Mouse (Mus musculus): ENCODE measurements around the gene Scgb1a1.
"Not testable (repeated sequence)": the region's sequence is repeated elsewhere in the genome, so short reads cannot be mapped to it uniquely, and the experiment has no call there.

The Scgb1a1 gene

DNA sequence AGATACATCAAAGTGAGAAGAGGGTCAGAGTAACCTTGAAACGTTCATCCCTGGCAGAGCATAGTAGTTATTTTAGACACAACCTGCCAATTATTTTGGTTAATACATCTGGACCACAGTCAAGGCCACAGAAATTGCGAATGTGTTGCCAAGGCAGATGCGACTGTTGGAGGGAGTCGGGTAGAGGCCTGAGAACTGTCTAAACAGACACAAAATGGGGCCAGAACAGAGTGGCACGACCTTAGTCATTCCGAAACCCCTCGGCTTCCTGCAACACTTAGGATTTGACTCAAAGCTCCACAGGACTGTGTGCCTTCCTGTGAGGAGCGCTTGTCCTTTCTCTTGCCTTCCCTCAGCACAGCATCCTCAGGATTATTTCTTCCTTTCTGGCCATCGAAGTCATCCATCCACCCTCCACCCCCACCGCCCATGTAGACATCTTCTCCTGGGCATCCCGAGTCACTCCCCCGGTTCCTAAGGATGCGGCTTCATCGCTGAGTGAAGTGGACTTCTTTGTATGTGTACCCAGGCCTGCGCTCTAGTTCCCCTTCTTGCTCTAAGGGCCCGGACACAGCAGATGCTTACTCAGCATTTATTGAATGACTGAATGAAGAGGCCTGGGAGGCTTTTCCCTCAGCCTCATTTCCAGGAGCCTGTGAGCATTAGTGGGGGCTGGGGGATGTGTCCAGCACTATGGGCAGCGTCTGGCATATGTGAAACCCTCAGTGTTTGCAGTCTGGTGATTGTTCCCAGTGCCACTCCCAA, 12.7 kb upstream of the Scgb1a1 start:
- no peak for DNase-seq (ENCODE audit: low spot score in 2 of 2)

DNA sequence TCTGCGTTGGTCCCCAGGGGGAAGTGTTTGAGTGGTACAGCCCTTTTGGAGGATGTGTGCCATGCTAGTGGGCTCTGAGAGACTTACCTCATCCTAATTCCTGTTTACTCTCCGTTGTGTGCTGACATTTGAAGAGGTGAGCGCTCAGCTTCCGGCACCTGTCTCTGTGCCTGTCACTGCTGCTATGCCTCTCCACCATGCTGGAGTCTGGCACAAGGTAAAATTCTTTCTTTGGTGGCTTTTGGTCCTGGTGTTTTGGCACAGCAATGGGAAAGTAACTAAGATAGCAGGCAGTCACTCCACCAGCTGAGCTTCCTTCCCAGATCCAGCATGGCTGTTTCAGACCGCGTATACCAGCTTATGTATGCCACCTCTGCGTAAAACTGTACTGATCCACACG, 12.0 kb upstream of the Scgb1a1 start:
- no peak for DNase-seq (ENCODE audit: low spot score in 2 of 2)

DNA sequence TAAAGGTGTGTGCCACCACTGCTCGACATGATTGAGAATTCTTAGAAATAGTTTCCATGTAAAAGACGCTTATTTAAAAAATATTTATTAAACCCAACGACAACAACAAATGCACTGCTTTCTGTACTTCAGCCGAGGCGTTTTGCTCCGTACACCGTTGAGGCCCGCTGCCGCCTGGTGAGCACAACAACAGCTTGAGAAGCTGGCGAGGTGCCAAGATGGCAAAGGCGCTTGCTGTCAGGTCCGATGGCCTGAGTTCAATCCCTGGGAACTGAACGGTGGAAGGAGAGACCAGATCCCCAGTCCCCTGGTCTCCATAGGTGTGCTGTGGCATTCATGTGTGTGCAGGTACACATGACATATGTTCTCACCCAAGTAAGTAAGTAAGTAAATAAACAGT, 9.7 kb upstream of the Scgb1a1 start:
- no peak for DNase-seq (ENCODE audit: low spot score in 2 of 2)

DNA sequence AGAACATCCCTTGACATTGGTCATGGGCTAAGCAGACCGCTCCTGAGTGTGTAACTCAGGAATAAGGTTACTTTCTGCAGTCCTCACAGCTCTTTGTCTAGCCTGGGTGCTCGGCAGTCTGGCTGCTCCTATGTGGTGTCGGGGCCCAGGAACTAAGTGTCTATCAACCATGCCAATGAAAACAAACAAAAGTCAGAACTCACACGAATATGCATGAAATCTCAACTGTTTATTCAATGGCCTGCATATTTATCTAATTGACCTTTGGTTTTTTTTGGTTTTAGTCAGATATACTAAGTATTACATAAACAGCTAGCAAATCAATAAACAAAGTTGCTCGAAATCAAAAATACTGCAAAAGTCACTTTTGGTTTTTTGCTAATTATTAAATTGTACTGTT, 7.4 kb upstream of the Scgb1a1 start:
- no peak for DNase-seq (ENCODE audit: low spot score in 2 of 2)

DNA sequence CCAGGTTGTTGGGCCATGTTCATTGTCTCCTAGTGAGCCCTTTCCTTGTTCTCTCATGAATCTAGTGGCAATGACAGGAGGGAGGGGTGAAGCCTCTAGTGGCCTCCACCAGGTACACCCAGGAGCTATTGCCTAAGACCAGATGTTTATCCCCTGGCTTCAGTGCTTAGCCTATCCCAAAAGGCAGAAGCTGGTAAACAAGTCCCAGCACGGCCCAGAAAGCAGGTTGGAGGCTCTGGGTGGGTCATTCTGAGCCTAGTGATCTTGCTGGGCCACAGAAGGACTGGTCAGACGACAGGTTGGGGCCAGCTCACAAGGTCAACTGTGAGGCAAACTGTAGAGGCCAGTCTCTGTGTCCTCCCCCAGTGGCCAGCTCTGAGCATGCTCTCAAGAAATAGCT, 3.0 kb upstream of the Scgb1a1 start:
- DNase-seq (ENCODE audit: low spot score in 2 of 2) = peak in 1 of 2 experiments; percentile 74

DNA sequence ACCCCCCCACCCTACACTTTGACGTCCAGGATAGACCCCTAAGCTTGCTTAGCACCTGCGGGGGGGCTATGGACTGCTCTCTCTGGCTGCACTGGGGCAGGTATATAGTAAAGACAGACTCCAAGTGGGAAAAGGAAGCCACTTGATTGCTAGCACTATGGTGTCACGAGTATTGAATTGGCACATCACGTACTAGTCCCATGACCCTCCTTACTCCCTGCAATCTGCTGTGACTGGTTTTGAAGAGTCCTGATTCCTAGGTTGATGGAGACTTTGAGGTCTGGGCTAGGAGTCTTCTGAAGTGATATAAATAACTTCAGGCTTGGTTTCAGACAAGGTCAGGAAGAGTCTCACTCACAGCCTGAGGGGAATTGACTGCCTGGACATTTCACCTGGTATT, 2.4 kb upstream of the Scgb1a1 start:
- no peak for DNase-seq (ENCODE audit: low spot score in 2 of 2)

DNA sequence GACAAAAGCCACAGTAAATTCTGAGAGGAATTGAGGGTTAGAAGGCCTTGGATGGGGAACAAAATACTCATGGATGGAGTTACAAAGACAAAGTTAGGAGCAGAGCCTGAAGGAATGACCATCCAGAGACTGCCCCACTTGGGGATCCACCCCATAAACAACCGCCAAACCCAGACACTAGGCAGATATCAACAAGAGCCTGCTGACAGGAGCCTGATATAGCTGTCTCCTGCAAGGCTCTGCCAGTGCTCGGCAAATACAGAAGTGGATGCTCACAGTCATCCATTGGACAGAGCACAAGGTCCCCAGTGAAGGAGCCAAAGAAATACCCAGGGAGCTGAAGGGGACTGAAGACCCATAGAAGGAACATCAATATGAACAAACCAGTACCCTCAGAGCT, 3.9 kb downstream of the Scgb1a1 start:
- not testable (repeated sequence) for DNase-seq (ENCODE audit: low spot score in 2 of 2)

DNA sequence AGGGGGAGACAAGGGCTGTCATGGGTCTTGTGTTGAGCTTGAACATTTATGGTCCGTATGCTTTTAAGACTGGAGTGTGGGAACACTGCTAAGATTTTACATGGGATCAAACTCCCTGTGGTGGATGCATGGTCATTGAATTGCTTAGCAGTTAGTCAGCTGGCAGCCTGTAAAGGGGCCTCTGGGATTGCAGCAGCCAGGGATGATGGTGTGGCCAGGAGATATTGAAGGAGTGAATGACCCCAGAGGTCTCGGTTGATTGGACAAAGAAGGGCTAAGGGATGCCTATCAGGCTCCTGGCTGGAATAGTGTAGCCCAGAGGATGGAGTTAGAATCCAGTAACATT, 4.8 kb downstream of the Scgb1a1 start:
- no peak for DNase-seq (ENCODE audit: low spot score in 2 of 2)

DNA sequence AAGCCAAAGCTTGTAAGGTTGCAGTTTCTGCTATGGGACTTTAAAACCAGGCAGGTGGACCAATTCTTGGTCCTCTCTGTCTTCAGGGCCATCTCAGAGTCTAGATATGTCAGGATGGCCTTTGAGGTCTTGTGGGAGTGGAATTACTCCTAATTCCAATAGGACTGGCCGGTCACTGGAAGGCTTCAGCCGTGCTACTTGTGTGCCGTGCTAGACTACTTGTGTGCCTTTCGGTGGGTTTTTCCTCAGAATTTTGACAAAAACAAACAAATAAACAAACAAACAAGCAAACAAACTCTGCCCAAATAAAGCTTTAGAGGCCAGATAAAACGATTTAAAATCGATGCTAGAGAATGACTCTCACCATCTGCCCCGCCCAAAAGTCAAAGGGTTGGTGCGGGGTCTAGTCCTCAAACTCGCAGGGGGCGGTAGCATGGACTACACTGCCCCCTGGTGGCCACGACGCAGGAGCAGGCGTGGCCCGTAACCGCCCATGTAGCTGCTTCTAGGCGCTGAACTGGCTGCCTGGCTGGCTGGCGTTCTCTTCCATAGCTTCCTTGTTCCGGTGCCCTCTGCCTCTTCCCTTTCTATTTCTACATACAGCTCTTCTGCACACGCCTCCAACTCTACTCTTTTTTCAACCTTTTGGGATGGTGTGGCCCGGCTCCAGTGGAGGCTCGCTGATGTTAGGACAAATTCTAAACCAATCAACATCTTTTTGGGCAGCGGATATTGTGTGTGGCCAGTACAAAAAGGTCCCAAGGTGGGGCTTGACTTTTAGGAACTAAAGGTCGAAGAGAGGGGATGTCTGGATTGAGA, 5.4 kb downstream of the Scgb1a1 start:
- DNase-seq (ENCODE audit: low spot score in 2 of 2) = peak; percentile 81 to 89

DNA sequence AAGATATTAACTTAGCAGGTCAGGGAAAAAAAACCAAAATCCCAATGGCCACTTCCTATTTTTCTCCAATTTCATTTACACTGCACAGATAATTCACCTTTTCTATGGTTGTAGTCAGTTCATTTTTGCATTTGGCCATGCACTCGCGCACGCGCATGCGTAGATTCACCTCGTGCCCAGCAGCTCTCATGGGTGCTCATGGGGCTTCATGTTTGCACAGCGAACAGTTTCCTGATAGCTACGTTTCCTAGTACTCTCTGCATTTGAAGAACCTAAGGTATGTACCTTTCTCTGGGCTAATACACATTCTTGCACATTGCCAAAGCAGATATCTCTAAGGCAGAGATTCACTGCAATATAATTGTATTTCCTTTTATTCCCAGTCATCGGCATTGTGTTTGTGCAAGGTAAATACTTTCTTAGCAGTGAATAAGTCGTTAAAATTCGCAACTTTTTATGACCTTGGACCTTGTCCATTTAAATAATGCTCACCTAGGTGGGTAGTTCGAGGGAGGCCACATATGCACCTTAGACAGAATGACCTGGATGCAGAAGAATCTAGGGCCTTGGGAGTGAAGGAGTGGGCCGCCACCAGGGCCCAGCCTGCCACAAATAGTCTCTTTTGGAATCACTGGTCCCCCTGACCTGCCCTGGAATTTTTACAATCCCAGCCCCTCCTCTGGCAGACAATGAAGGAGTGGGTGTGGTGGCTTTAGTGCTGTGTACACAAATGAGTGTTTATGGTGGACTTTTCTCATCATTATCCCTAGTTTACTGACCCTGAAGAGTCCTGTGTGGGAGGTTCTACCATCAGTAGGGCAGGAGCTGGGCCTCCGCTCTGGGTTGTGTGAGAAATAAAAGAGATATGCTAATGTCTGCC, 6.2 kb downstream of the Scgb1a1 start:
- DNase-seq (ENCODE audit: low spot score in 2 of 2) = no peak

DNA sequence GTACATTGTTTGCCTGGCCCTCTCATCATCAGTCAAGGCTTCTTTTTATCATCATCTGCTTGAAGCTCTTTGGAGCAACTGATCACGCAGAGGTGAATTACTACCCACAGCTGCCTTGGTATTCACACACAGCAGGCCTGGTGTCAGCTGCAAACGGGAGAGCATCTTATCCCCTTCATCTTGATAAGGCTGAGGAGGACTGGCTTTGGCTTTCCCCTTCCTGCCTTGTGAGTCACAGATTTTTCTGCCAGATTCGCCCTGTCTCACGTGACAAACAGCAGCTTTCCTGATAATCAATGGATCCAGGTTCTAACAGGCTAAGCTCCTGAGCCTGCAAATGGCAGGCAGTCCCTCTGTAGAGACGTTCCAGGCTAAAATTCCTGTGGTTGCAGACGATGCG, 7.8 kb downstream of the Scgb1a1 start:
- DNase-seq (ENCODE audit: low spot score in 2 of 2) = peak in 1 of 2 experiments; percentile 55

DNA sequence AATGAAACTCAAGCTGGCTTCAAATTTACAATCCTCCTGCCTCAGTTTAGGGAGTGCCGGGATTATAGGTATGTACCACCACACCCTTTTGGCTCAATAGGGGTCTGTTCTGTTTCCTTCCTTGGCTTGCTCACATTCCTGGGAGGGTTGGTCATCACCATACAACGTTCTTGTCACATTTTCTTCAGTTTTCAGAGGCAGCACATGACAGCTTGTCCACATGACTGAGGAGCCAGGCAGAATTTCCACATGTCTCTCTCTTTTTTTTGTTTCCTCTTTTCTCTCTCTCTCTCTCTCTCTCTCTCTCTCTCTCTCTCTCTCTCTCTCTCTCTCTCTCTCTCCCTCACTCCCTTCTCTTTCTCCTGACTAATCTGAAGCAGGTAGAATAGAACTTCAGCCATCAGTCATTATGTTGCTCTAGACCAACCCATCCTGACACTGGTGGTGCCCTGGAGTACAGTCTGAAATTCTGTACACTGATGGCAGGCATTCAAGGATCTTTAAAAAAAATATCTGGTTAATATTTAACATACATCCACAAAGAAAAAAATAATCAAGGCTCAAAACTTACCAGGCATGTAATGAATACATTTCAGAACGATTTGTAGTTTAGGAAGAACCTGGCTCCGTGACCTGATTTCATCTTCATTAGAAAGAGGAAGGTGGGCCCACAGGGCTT, 10.6 kb downstream of the Scgb1a1 start:
- no peak for DNase-seq (ENCODE audit: low spot score in 2 of 2)

DNA sequence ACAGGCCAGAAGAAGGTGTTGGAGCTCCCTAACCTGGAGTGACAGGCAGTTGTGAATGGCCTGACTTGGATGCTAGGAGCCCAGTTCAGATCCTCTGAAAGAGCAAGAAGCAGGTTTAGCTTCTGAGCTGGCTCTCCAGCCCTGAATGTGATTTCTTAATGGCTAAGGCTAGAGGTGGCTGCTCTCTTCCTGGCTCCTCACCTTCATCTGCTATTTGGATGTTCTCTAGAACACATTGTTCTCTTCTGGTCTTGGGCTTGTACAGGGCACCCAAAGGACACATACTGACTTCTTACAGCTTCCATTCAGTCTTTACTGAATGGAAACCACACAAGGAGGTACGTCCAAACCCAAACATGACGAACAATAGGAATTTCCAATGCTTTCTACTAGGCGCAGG, 11.7 kb downstream of the Scgb1a1 start:
- DNase-seq (ENCODE audit: low spot score in 2 of 2) = no peak

DNA sequence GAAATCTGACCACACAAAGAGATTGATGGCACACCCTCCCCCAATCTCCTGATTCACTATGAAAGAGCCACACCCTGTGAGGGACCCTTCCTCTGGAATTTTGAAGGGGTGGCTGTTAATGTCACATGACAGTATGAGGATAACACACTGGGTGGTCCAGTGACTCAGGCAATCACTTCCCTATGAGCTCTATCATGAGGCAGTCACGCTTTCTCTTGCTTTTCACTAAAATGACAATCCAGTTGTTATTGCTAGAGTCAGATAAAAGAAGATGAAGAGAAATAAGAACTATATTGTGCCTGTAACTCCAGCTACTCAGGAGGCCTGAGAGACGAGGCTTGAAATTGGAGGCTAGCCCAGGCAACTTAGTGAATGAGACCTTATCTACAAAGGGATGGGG, 12.2 kb downstream of the Scgb1a1 start:
- DNase-seq (ENCODE audit: low spot score in 2 of 2) = no peak

DNA sequence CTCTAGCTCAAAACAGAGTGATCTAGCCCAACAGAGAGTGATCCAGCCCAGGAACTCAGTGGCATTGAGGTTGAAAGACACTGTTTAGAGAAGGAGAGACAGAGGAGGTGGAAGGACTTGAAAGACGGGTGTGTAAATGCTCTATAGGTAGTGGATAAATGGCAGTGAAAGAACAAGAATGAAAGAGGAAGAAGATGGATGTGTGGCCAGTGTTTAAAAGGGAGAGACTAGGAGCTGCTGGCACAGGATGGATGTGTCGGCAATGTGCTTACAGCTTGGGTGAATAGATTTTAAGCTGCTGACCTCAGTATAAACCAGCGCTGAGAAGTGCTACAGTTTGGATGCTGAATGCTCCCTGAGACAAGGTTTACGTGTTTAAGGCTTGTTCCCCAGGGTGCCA, 13.3 kb downstream of the Scgb1a1 start:
- no peak for DNase-seq (ENCODE audit: low spot score in 2 of 2)

DNA sequence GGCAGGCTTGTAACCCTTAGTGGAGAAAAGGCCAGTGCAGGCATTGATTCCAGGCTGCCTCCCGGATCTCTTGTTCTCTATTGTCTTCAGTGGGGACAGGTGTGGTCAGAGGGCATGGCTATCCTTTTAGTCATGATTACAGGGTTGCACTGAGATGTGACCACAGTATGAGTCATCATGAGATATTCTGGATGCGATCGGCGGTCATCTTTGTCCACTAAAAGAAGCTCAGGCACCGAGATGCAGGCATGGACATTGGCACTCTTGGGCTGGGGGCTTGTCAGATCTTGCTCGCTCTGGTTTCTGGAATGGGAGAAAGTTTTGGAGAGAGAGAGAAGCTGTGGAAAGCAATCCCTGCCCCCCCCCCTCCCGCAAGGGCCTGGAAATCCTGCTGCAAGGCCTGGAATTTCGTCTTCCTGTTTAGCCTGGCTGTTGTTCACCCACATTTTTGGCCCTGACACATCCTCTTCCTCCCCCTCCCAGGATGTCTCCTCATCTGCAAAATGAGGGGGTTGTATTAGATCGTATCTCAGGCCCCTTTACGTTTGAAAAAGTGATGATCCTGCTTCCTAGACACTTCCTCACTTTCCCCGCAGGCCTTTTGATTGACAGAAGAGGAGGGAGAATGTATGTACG, 13.9 kb downstream of the Scgb1a1 start:
- no peak for DNase-seq (ENCODE audit: low spot score in 2 of 2)

DNA sequence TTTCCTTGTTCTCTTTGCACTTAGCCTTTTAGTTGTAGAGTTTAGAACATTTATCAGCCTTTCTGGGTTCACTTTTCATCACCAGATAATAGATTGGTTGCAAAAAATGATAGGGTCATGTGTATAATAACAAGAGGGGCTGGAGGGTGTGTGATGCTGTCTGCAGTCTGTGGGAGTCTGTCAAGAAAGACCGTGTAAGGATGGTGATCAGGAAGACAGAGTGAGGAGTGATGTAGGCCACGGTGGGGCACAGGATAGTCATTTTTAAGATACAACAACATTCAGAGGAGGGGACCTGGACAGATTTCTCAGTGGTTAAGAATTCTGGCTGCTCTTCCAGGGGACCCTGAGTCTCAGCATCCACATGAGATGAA, 15.6 kb downstream of the Scgb1a1 start:
- no peak for DNase-seq (ENCODE audit: low spot score in 2 of 2)

DNA sequence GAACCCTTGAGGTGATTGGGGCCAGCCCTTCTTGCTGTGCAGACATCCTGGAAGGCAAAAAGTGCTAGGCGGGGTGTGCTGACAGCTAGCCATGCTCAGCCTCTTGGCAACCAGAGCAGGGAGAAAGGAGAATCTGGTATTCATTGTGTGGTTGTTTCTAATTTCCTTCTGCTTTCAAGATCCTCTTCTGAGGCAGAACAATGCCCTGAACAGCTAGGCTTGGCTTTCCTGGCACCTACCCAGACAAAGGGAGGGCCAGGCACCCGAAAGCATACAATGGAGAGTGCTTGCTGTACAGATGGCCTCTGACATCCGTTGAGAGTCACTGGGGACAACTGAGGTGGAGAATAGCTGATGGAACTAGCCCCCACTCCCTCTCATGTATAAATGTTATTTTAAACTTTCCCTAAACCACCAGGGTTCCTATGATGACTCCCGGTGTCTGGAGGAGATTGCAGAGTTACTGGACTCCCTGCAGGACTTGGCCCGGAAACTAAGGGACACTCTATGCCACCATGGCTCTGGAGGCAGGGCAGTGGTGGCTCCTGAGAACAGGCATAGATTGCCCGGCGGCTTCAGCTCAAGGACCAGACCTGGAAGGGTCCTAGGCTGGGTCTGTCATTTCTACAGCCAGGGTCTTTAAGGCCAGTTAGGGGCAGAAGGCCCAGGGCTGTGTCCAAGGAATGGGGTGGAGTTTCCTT, 16.2 kb downstream of the Scgb1a1 start:
- peak in 1 of 2 experiments; percentile 64 for DNase-seq (ENCODE audit: low spot score in 2 of 2)

DNA sequence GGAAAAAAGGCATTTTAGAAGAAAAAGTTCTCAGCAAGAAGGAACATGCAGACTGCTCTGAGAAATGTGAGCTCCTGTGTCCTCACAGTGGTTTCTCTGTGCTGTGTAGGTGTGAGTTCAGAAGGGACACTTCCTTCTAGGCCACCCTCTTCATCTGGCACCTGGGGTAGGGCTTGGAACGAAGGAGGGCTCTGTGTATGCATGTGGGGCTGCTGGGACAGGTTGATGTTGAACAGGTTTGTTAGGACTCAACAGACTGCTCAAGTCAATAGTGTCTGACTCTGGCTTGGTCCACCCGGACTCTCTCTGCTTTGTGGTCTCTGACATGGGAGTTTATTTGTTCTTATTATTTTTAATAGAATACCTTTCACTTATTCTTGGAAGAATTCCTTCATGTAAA, 17.4 kb downstream of the Scgb1a1 start:
- no peak for DNase-seq (ENCODE audit: low spot score in 2 of 2)

DNA sequence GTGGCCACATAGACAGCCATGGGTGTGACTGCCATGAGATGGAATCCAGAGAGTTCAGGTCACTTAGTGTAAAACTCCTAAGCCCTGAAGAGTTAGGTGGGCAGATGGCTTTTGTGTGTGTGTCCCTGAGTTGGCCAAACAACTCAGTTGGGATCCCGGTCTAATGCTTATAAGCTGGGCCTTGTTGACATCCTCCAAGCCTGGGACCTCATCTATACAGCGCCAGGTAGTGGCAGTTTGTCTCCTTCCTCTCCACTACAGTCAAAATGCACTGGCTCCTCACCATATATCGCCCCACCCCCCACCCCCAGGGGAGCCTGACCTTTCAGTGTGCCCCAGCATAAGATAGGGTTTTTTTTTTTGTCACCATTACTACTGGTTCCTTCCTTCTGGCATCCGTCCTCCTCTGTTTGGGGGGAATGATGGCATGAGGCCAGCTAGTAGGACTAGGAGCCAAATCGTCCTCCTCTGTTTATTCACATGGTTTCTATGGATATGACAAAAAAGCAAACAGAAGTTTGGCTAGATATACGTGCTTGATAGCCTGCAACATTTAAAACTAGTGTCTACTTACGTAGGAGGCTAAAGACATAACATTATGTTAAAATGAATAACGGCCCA, 18.0 kb downstream of the Scgb1a1 start:
- DNase-seq (ENCODE audit: low spot score in 2 of 2) = no peak
